Mouse (Mus musculus) forebrain, embryonic 10.5 days (tissue): ENCODE results near the gene Nat8f2. TPM values are rescaled to one million over a fixed set of nuclear protein-coding genes. Genes with fewer than 3 reads are reported as not detected.
"Not testable (repeated sequence)": the region's sequence is repeated elsewhere in the genome, so short reads cannot be mapped to it uniquely, and the experiment has no call there.

ENCODE experiments used
- DNase-seq: peaks from one replicate; pipeline ENCODE4 v3.0.0-alpha.2; 2017; ENCODE audit warnings: low spot score; ENCODE audit errors: extremely low spot score
- H3K27ac ChIP-seq: fragments of 300-500 bp; sonication (generic); 2 replicates; pipeline ENCODE4 v1.5.1; 2016; ENCODE audit warnings: mild to moderate bottlenecking
- H3K27me3 ChIP-seq: fragments of 300-500 bp; sonication (generic); 2 replicates; pipeline ENCODE4 v1.6.1; 2016; ENCODE audit warnings: mild to moderate bottlenecking; ENCODE audit not compliant: poor library complexity, severe bottlenecking
- H3K36me3 ChIP-seq: fragments of 300-500 bp; sonication (generic); replicated peaks from 2 replicates; pipeline ENCODE4 v1.6.1; 2016; ENCODE audit warnings: mild to moderate bottlenecking, moderate library complexity
- H3K4me1 ChIP-seq: fragments of 300-500 bp; sonication (generic); 2 replicates; pipeline ENCODE4 v1.6.1; 2016
- H3K4me3 ChIP-seq: fragments of 300-500 bp; sonication (generic); 2 replicates; pipeline ENCODE4 v1.5.1; 2016; ENCODE audit warnings: mild to moderate bottlenecking, moderate library complexity
- H3K9me3 ChIP-seq: fragments of 300-500 bp; sonication (generic); 2 replicates; pipeline ENCODE4 v1.6.1; 2016; ENCODE audit warnings: mild to moderate bottlenecking, moderate library complexity
- WGBS: fragments of 180-500 bp; shearing (Covaris S2); methylation state at CpG from one replicate; pipeline ENCODE4 v1.1.7; 2016; 5-methylcytosine and 5-hydroxymethylcytosine counted together
- polyA plus RNA-seq: library from polyadenylated mRNA; unstranded; fragments of >200 nt; fragmentation: Nextera tagmentation; extraction: Ambion mirVana; gene quantifications from 2 replicates; pipeline ENCODE4 v1.2.1, GENCODE M21; 2016

Nat8f2 gene
- polyA plus RNA-seq = not detected in 2 replicates

DNA sequence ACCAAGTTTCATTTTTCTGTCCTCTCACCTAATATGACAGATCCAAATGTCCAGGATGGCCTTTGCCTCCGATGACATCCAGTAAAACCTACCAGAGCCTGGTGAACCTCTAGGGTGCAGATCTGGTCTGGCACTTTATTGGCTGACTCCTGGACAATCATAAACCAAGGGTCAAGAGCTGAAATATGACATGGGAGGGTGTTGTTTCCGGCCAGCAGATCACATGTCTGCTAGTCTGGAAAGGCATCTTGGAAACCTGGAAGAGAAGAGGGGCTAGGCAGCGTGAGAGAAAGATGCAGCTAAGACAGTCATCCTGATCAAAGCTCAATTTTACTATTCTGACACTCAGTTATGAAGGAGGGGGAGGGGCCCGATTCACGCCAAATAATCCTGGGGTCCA lies at the start of gene Nat8f2:
Gene Nat8f2 (minus strand): TSS at position 153 of the 400 bp plus-strand sequence.
- not testable (repeated sequence) for H3K9me3 ChIP-seq, H3K27ac ChIP-seq, H3K27me3 ChIP-seq, H3K4me1 ChIP-seq, DNase-seq, H3K4me3 ChIP-seq, H3K36me3 ChIP-seq
- WGBS = 87% methylated on average over 5 of the region's 5 CpGs

- peaks cover 15% of the 10 kb centered on the region for H3K4me1 ChIP-seq
- WGBS = 90% methylated on average over 3 of the region's 3 CpGs
- H3K27ac ChIP-seq, H3K27me3 ChIP-seq, H3K4me3 ChIP-seq, H3K9me3 ChIP-seq, DNase-seq: not testable (repeated sequence)
- peaks cover 23% of the 10 kb centered on the region for H3K36me3 ChIP-seq
Observed at GRCm38 (mm10) chr6:85918341-85918740, 49.4 kb upstream of the Nat8f2 start.

- 83% methylated on average over 6 of the region's 6 CpGs for WGBS
Observed at GRCm38 (mm10) chr6:85916596-85916995, 47.6 kb upstream of the Nat8f2 start.

GRCm38 (mm10) chr6:85915539-85916513 lies 46.9 kb upstream of the Nat8f2 start, which contains the start of gene Nat8f1:
Gene Nat8f1, minus strand, starts transcription at chr6:85915687.
- under 1% methylated on average over 61 of the region's 61 CpGs for WGBS
- peak within 1 kb of the TSS; percentile 68 for H3K4me3 ChIP-seq

More at GRCm38 (mm10) chr6:85916596-85916995, 47.6 kb upstream of the Nat8f2 start:
- no peaks in the 10 kb centered on the region for H3K27me3 ChIP-seq
- no peaks in the 10 kb centered on the region for H3K9me3 ChIP-seq
- H3K27ac ChIP-seq = peak overlapping the region; percentile 88
- peaks cover 9% of the 10 kb centered on the region for H3K36me3 ChIP-seq
- peak overlapping the region; percentile 68 for H3K4me3 ChIP-seq
- DNase-seq = no peak
- H3K4me1 ChIP-seq = peaks cover 15% of the 10 kb centered on the region

GRCm38 (mm10) chr6:85915141-85915538 lies 46.2 kb upstream of the Nat8f2 start:
- Histone ChIP-seq H3K27ac (peak overlapping the region; percentile 88), H3K4me3 (peak overlapping the region; percentile 68), H3K36me3 (no peaks in the 10 kb centered on the region), H3K4me1 (peaks cover 15% of the 10 kb centered on the region), H3K9me3 (no peaks in the 10 kb centered on the region), H3K27me3 (no peaks in the 10 kb centered on the region)
- WGBS = 8% methylated on average over 11 of the region's 11 CpGs
- DNase-seq = peak; percentile 21

More at GRCm38 (mm10) chr6:85915539-85916513, 46.9 kb upstream of the Nat8f2 start, which contains the start of gene Nat8f1:
- DNase-seq = peak; percentile 89
- peak within 1 kb of the TSS; percentile 88 for H3K27ac ChIP-seq
- H3K27me3 ChIP-seq, H3K36me3 ChIP-seq, H3K9me3 ChIP-seq: not testable (repeated sequence)
- peaks cover 15% of the 10 kb centered on the region for H3K4me1 ChIP-seq

- H3K4me3 ChIP-seq = no peak within 1 kb of the TSS
- no peaks in the 10 kb centered on the region for H3K36me3 ChIP-seq
- H3K9me3 ChIP-seq = no peaks in the 10 kb centered on the region
- no peak for DNase-seq
- no peak within 1 kb of the TSS for H3K27ac ChIP-seq
- H3K4me1 ChIP-seq = peaks cover 14% of the 10 kb centered on the region
- WGBS = 87% methylated on average over 3 of the region's 3 CpGs
- H3K27me3 ChIP-seq = no peaks in the 10 kb centered on the region
Observed at GRCm38 (mm10) chr6:85911587-85911986, 42.6 kb upstream of the Nat8f2 start, which contains the start of gene Tprkb. Gene Tprkb, plus strand, starts transcription at chr6:85911865.

DNA sequence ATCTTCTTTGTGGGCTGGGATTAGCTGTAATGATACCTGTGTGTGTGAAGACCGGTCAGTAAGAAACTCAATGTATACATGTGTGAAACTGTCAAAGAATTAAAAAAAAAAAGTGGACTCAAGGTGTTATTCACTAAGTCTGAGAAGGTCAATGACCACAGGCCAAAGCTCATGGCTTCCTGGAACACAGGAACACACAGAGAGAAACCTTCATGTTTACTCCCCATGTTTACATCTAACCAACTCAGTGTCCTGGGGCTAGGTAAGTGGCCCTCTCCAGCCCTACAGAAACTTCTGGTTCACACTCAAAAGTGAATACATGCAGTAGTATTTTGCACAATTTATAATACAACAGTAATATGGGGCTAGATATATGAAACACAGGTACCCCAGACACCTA lies 40.7 kb upstream of the Nat8f2 start:
- Histone ChIP-seq H3K27me3 (no peaks in the 10 kb centered on the region), H3K4me3 (no peak overlapping the region), H3K9me3 (no peaks in the 10 kb centered on the region), H3K27ac (no peak overlapping the region), H3K36me3 (no peaks in the 10 kb centered on the region), H3K4me1 (peaks cover 2% of the 10 kb centered on the region)
- no peak for DNase-seq
- WGBS = 98% methylated on average over 1 of the region's 1 CpGs

DNA sequence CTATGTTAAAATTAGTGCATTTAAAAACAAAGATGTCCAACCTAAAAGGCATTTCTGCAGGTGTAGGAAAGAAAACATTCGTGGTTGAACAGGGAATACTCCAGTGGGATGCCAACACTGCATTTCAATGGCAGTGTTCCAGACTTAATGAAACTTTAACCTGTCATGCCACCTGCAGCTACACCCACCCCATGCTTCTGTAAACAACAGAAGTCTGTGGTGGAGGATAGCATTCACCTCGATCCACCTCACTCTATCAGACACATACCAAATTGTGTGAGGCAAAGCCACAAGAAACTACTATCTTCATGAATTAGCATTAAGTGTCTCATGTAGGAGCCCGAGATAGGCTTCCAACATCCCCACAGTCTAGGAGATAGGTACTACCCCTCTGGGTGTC lies 39.4 kb upstream of the Nat8f2 start:
- Histone ChIP-seq H3K27me3 (no peaks in the 10 kb centered on the region), H3K27ac (no peak overlapping the region), H3K4me1 (0 out of 2 replicates have a peak, but pooled peaks cover 8% of the 10 kb centered on the region), H3K4me3 (no peak overlapping the region), H3K9me3 (no peaks in the 10 kb centered on the region), H3K36me3 (no peaks in the 10 kb centered on the region)
- DNase-seq = no peak
- 78% methylated on average over 3 of the region's 3 CpGs for WGBS

- H3K27me3 ChIP-seq, H3K4me3 ChIP-seq, H3K4me1 ChIP-seq, H3K27ac ChIP-seq, H3K36me3 ChIP-seq, H3K9me3 ChIP-seq, DNase-seq: not testable (repeated sequence)
- WGBS = 72% methylated on average over 2 of the region's 2 CpGs
Observed at GRCm38 (mm10) chr6:85906911-85907351, 38.0 kb upstream of the Nat8f2 start.

GRCm38 (mm10) chr6:85904642-85905061 lies 35.7 kb upstream of the Nat8f2 start, which contains the start of gene Nat8f4:
Gene Nat8f4, minus strand, starts transcription at chr6:85904884.
- DNase-seq = peak; percentile 57
- not testable (repeated sequence) for H3K36me3 ChIP-seq, H3K27me3 ChIP-seq, H3K4me1 ChIP-seq, H3K9me3 ChIP-seq
- Histone ChIP-seq H3K27ac (peak within 1 kb of the TSS; percentile 58; the same call in 1 of the 2 replicates), H3K4me3 (peak within 1 kb of the TSS; percentile 47)
- WGBS = 14% methylated on average over 20 of the region's 20 CpGs

DNA sequence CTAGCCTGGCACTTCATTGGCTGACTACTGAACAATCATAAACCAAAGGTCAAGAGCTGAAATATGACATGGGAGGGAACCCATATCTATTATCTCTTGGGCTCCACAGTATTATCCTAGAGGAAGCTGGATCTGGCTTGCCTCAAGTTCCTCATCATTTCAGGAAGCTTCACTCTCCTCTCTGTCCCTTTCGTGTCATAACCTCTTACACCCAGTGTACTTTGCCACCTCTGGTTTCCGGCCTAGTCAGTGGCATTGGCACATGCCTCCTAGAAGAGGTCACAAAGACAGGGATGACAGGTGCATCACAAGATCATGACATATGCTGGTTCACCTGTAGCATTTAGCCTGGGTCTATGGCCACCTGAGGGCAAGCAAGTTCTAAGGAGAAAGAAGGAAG lies 33.3 kb upstream of the Nat8f2 start:
- no peaks in the 10 kb centered on the region for H3K9me3 ChIP-seq
- H3K4me1 ChIP-seq = 0 out of 2 replicates have a peak, but pooled peaks cover 8% of the 10 kb centered on the region
- DNase-seq = peak; percentile 6
- H3K4me3 ChIP-seq = no peak overlapping the region
- 89% methylated on average over 2 of the region's 2 CpGs for WGBS
- no peak overlapping the region for H3K27ac ChIP-seq
- no peaks in the 10 kb centered on the region for H3K36me3 ChIP-seq
- no peaks in the 10 kb centered on the region for H3K27me3 ChIP-seq

- not testable (repeated sequence) for H3K4me3 ChIP-seq, H3K27me3 ChIP-seq, H3K9me3 ChIP-seq, H3K36me3 ChIP-seq, H3K4me1 ChIP-seq, H3K27ac ChIP-seq
- WGBS = 77% methylated on average over 7 of the region's 8 CpGs
- DNase-seq = peak; percentile 3
Observed at GRCm38 (mm10) chr6:85898596-85899475, 29.9 kb upstream of the Nat8f2 start.
